Mouse (Mus musculus): ENCODE results near the gene Mrps35.

Mrps35 gene

DNA sequence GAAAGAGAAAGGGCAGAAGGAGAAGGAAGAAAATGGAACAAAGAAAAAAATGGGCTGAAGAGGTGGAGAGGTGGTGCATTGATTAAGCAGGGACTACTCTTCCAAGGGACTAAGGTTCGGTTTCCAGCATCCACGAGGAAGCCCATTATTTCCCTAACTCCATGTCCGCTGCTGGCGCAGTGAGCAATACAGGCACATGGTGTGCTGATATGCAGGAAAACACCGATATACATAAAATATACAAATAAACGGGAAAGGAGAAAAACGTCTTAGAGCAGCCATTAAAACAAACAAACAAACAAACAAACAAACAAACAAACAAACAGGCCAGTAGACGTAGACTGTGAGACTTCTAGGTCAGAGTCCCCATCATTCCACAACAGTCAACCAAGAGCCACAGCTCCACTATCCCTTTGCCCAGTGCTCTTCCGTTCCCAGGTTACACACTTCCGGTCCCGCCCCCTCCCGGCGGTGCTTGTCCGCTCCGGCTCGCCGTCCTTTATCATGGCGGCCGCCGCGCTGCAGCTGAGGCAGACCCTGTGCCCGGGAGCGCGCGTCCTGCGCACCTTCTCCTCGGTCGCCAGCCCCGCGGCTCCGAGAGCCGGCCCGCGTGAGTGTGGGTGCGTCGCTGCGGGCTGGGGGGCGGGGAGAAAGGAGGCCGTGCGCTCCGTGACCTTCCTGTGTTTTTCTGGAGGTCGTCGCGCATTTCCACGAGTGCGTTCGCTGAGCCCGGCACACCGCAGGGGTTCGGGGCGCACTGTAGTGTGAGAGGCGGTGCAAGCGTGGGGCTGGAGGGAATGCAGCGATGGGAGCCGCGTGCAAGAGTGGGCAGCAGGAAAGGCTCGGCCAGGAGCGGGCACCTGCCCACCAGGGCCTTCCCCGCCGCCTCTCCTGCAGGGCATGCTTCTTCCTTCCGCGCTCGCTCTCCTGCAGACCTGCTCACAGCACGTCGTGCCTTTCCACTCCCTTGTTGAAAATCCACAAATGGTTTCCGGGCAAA is at the start of gene Mrps35:
Gene Mrps35 (plus strand): TSS at position 474 of the 1,000 bp plus-strand sequence.
- DNase-seq, result peak; percentile 88

DNA sequence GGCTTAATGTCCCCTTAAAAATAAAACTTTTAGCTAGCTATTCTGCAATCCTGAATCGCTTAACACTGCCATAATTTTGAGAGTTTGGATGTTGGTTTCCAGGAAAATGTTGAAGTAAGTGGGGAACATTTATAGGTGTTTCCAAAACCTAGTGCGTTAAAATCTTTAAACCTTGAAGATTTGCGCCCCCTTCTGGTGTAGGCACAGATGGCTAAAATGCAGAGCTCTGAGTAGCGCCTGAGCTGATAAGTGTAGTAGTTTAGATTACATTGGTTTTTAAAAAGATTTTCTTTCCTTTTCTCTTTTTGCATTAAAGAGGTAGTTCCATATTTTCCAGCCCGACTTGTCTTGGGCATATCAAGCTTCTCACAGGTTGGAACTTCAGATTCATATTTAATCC is 48.3 kb upstream of the Mrps35 start:
- DNase-seq, result peak; percentile 56 to 62

DNA sequence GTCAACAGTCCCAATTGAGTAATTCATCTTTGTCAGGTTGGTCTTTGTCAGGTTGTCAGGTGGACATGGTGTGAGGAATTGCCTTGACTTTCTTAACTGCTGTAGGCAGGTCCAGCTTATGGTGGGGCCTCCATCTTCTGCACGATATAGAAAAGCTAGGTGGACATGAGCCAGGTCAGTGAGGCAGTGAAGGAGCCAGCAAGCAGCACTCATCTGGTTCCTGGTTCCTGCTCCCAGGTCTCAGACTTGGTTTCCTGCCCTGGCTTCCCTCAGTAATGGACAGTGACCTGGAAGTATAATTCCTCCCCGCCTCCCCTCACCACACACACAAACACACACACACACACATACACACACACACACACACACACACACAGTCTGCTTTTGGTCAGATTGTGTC is 47.2 kb upstream of the Mrps35 start:
- DNase-seq, result no peak

DNA sequence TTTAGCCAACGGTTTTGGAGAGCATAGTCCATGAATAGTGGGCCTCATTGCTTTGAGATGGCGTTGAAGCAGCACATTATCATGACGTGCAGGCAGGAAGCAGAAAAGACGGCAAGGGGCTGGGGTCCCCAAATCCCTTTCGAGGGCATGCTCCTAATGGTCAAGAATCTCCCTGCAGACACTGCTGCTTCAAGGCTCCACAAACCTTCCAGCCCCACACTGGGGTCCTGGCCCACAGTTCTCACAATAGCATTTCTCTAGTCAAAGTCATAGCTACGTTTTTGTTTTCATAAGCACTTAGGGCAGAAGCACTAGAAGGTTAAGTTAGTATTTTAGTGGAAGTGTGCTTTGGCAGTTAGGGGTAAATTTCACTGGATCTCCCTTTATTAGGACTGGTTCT is 46.7 kb upstream of the Mrps35 start:
- DNase-seq, result no peak

DNA sequence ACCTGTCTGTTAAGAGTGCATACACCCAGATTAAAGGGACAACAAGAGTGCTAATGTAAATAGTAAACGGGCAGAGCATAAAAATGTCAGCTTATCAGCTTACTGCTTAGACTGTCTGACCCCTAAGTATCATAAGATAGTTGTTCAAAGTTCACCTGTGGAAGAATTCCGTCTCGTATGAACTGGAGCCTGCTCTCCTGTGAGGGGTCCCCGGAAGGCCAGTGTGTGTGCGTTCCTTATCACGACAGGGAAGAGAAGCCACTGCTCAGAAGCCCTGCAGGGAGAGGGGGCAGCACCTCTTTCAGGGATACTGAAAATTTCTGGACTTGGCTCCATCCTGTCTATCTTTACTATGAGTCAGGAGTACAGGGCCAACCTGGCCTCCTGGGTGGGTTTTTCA is 45.6 kb upstream of the Mrps35 start:
- no peak for DNase-seq

DNA sequence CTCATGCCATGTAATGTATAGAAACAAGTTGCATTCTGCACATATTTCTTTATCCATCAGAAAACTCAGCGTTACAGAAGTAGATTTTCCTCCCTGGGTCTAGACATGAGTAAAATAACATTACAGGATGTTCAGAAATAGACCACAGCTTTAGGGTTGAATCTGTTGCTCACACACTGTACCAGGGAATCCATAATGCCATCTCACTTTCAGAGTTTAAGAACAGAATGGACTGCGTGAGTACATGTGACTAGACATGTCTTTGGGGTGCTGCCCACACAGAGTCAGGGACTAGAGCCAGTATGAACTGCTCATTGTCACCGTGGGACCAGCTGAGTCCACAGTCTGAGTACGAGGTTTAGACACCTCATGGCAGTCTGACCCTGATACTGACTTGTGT is 43.9 kb upstream of the Mrps35 start:
- no peak for DNase-seq

DNA sequence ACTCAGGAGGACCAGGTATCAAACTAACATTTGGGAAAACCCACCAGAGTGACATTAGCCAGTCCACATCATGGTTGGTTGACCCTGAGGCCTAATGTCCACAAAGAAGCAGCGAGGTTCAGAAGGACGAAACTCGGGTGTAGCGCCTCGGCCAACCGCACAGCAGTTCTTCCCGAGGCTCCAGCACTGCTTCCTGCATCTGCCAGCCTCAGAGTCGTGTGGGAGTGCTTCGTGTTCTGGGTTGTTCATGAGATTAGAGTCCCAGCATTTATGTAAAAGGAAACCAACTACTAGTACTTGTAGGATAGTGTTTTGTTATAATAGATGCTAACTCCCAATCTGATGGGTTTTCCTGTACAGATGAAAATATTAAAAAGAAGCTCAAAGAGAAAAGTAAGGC is 43.3 kb upstream of the Mrps35 start:
- DNase-seq, result no peak

DNA sequence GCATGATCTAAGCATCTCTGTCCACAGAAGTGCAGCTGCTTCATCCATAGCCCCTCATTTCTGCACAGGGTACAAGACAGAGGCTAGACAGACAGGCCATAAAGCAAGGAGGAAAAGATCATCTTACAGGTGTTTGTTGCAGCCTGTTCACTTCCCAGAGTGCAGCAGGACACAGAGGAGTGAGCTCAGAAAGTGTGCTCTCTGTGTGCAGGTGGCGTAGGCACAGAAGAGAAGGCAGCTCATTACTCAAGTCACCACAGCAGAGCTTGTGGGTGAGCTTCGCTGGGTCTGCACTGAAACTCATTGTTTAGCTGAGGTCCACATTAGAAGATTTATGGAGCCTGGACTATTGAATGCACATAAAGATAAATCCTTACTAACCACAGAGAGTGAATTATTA is 42.8 kb upstream of the Mrps35 start:
- DNase-seq, result no peak

DNA sequence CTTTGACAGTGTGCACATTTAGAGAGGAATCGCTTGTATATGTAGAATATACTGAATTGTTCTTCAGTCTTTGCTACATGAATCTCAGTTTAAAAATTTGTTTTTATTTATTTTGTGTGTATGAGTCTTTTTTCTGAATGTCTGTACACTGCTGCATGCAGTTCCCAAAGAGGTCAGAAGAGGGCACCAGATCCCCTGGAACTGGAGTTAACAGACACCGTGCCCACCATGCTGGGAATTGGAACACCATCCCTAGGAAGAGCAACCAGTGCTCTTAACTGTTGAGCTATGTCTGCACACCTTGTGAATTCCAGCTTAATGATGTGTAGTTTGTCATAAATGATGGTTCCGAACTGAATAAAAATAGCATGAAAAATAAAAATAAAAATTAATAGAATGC is 34.4 kb upstream of the Mrps35 start:
- peak; percentile 71 to 75 for DNase-seq

DNA sequence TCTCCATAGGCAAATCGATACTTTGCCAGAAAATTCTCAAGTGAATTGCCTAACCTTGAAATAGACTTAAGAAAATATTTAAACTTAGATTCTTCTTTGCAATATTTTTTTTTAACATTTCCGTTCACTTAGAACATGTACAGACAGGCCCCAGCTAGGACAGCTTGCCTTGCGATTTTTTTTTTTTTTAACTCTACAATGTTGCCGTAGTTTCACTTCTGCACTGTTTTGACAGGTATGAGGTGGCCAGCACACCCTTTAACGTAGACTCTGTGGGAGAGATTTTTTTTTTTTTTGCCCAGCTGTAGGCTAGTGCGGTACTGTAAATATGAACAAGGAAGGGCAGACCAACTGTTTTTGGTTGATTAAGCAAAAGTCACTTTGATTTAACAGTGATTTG is 32.2 kb upstream of the Mrps35 start:
- DNase-seq, result no peak

DNA sequence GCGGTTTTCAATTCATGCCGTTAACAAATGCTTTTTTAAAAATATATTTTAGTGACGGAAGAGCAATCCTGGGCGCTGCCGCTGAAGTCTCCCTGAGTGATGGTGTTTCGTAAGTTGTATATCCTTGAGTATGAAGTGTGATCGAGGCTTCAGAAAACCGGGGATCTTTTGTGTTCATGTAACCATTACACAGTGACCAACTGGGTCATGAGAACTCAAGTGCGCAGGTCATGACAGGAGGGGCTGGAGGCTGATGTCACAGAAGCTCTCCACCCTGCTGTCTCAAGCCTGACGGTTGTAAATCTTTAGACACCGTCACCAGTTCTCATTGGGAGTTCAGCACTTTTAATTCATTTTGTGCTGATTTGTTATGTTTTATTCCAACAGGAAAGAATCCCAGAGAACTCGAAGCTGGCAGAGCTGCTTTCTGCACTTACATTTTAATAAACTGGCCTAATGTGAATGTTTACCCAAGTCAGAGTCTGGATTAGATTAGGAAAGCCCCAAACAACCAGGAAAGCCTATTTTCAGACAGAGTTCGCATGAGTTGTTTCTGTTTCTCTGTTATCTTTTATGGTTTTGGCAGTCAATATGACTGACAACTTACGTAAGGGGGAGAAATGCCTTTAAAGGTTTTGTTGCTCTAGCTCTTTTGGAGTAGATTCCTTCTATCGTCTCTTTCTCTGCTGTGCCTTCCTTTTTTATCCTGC is 31.6 kb upstream of the Mrps35 start:
- no peak for DNase-seq

DNA sequence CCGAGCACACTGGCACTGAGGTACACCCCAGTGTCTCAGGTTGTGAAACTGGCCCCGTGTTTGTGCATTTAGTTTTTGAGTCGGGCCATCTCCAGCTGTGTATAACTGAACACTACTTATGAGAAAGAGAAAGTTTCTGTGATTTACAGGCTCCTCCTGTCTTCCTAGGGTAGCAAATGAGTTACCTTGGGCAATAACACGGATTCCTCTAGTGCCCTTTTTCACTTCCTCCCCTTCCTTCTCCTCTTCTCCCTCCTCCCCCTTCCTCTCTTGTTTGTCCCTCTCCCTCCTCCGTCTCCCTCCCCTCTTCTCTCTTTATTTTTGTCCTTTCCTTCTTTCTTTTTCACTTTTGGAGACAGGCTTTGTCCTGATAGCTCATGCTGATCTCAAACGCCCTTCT is 31.0 kb upstream of the Mrps35 start:
- DNase-seq, result no peak

DNA sequence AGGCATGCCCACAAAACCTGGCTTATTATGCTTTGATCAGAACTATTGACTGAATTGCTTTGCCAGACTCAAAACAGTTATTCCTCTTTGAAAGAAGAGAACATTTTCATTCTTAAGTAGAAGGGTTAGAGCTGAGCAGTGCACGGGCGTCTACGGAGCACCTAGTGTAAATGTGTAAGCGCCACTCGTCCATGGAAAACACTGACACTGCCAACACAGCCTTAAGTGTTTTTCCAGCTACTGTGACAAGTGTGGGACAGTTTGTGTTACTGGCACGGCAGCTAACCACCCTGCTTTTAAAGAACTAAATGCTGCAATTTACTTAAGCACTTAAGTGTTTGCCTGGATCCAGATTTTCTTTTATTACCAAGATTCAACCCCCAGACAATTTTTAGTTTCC is 30.6 kb upstream of the Mrps35 start:
- no peak for DNase-seq

DNA sequence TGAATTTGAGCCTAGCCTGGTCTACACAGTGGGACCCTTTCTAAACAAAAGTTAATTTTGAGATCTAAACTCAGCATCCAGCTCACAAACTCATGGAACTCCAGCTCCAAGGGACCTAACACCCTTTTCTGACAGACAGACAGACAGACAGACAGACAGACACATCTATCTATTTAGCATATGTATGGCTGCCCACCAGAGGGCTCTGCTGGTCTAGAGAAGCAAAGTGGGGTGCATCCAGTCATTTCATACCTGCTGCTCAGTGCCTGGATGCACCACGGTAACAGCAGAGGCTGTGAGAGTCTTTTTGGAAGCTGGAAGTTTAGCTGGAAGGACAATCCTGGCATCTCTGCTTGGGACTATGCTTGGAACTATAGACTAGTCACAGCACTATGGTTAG is 29.0 kb upstream of the Mrps35 start:
- DNase-seq, result no peak

DNA sequence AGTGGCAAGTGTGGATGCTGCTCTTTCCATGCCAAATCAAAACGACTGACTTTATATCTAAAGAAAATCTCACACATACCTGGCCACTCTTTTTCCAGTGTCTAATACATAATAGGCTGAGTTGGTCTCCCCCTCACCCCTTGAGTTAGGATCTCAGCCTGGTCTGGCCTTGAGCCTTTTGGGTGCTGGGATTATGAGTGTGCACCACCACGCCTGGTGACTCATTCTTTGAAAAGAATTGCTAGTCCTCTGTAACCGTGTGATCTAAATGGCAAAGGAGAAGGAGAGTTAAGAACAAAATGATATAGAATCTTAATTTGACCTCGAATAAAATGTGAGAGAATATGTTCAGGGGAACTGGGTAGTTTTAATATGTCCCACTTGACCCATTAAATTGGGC is 24.7 kb upstream of the Mrps35 start:
- no peak for DNase-seq

DNA sequence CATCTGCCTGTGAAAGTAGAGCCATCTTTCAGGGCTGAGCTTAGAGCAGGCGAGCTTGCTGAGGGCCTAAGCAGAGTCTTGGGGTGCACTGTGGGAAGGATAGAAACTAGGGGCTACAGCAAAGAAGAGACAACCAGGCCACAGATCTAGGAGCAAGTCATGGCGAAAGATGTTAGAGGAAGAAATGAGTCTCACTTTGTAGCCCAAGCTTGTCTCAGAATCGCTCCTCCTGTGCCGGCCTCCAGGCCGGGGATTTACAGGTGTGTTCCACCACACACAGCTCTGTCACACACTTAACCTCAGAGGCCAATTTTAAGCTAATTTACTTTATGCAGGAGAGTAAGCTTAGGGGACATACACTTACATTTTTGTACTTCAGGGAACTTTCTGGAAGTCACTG is 24.2 kb upstream of the Mrps35 start:
- DNase-seq, result no peak

DNA sequence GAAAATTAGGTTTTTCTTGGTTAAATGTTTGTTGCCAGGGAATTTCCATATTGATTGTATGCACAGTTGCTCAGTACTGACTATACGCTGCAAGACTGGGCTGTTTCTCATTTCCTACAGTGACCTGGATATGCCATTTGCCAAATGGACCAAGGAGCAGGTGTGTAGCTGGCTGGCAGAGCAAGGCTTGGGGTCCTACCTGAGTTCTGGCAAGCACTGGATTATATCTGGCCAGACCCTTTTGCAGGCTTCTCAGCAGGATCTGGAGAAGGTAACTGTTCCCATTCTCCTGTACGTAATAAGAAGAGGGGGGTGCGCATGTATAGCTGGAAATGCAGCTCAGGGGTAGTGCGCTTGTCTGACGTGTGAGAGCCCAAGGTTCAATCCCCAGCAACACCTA is 21.4 kb upstream of the Mrps35 start:
- no peak for DNase-seq

DNA sequence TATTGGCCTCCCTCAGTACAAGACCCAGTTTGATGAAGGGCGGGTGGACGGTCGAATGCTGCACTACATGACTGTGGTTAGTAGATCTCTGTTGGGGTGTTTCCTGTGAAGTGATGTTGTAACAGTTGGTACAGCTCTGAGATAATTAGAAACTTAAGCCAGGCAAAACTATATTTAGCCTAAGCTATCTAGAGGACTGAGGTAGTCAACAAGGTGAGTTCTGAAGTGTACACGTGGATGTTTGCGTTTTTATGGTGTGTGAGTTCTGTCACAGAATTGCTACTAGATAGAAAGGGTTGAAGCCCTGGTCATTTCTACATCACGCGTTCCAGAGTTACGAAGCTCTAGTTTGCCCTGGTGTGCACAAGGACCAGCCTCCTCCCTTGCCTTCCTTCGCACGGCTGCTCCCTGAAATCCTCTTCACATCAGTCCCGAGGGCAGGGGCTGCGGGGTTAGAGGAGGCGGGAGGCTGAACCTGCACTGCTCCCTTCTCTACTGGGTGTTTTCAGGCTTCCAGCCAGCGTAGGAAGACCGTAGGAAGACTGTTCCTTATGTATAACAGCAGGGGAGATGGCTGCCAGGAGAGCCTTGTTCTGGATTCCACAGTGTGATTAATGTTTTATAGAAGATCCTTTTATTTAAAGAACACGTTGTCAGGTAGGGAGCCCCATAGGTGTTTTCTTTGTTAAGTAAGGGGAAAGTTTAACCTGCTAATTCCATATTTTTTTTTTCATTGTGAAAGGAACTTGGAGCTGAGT is 20.0 kb upstream of the Mrps35 start:
- DNase-seq, result no peak

DNA sequence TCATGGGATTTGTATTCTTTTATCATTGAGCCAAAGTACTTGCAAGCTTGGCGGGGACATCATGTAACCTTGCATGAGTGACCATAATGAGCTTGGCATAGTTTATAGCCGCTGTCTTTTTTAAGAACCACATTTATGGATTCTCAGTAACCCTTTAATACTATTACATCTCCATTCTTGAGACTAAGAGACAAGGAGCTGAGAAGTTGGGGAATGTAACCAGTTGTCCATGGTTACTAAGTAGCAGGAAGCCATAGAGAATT is 19.5 kb upstream of the Mrps35 start:
- DNase-seq, result no peak

DNA sequence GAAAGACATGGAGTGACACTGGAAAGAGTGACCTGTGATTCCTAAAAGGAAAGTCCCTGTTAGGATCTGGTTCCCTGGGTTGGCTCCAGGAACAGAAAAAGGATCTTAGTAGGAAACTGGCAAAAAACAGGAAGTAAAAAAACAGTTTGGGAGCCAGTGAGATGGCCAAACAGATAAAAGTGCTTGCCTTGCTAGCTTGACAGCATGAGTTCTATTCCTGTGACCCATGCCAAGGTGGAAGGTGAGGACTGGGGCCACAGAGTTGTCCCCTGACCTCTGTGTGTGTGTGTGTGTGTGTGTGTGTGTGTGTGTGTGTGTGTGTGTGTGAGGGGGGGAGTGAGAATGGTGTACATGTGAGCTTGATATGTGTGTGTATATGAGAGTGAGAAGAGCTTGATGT is 19.0 kb upstream of the Mrps35 start:
- no peak for DNase-seq

DNA sequence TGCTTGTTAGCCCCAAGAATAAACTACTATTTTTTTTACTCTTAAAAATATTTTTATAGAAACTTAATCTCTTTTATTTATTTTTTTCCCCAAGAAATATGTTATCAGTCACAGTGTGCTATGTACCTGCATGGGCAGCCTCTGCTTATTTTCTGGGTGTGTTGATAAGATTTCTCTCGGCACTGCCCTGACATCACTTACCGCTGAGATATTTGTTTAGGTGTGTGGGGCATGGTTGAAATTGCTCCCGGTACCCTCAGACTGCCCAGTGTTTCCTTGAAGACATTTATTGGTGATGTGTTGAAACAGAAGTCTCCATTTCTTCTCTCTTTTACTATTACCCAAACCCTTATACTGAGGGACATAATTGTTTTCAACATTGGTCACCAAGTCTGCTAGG is 17.8 kb upstream of the Mrps35 start:
- DNase-seq, result no peak

DNA sequence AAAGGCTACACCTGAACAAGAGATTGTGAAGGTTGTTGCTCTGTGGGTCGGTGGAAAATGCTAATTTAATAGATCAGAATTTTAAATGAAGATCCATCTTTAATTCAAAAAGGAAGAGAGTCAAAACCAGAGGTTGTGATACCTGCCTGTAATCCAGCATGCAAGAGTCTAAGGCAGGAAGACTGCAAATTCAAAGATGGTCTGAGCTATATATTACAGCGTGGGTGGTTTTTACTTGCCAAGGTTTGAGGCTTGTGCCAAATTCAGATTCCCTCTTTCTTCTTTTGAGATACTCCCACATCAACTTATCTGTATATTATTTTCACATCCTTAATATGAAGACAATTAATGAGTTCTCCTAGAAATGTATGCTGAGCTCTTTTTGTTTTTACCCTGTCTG is 14.2 kb upstream of the Mrps35 start:
- no peak for DNase-seq

DNA sequence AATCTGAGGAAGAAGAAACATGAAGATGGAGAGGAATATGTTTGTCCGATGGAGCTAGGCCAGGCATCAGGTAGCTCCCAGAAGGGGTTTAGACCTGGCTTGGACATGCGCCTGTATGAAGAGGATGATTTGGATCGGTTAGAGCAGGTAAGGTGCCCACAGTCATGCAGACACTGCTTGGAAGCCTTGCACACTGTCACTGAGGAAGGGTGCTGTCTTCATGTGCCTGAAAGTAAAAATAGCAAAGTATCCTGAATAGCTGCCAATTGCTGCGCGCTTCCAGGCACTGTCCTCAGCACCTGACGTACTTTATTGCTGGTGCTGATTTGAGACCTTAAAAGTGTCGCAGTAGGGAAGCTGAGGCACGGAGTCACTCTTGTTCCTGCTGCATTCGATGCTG is 13.0 kb upstream of the Mrps35 start:
- DNase-seq, result no peak
